ENCODE assay signal across 24 mouse cellular contexts in genomic region chr10:86011781-86012180, GRCm38 (mm10). TPM values are rescaled to one million over a fixed set of nuclear protein-coding genes. Genes with fewer than 3 reads are reported as not detected.
"Had no signal": no experiment of that assay in that cellular context is flagged by ENCODE, and none has a peak within 500 bp of the region (broad histone marks: within the 10 kb centered on the region; RNA-seq: fewer than 3 reads in every experiment).

Gene Bpifc (minus strand): TSS chr10:86011895.

- H3K9ac ChIP-seq: limb, embryonic 12.5 days; liver, embryonic 12.5 days; liver, embryonic 15.5 days; lung, embryonic 15.5 days; midbrain, embryonic 12.5 days; neural tube, embryonic 13.5 days had no signal

- ATAC-seq: intestine, postnatal 0 days; liver, embryonic 12.5 days; midbrain, embryonic 16.5 days had no signal

- DNase-seq: kidney, adult 2 months; kidney, postnatal 25 days; layer of hippocampus, postnatal 36 days; liver; lung, adult 18-20 months; lung, postnatal 10 days; lung, postnatal 36 days; right cerebral cortex, postnatal 14 days; right cerebral cortex, postnatal 4 days; thymus, adult 18-20 months; thymus, postnatal 4 days had no signal

- H3K4me2 ChIP-seq: limb, embryonic 12.5 days; liver, embryonic 12.5 days; liver, embryonic 15.5 days; lung, embryonic 15.5 days; midbrain, embryonic 12.5 days; neural tube, embryonic 13.5 days had no signal

- H3K4me3 ChIP-seq: layer of hippocampus, adult 2 months; left cerebral cortex, adult 2 months; limb, embryonic 12.5 days; liver, embryonic 12.5 days; liver, embryonic 15.5 days; lung, embryonic 15.5 days; midbrain, embryonic 12.5 days; myocyte; neural tube, embryonic 13.5 days had no signal

- H3K27me3 ChIP-seq: limb, embryonic 12.5 days; lung, embryonic 15.5 days; midbrain, embryonic 12.5 days; neural tube, embryonic 13.5 days had no signal

- H3K36me3 ChIP-seq: limb, embryonic 12.5 days; liver, embryonic 12.5 days; liver, embryonic 15.5 days; lung, embryonic 15.5 days; midbrain, embryonic 12.5 days; neural tube, embryonic 13.5 days had no signal

- H3K27ac ChIP-seq: kidney, postnatal 0 days; layer of hippocampus, adult 2 months; left cerebral cortex, adult 2 months; limb, embryonic 12.5 days; liver, embryonic 12.5 days; liver, embryonic 15.5 days; lung, embryonic 15.5 days; midbrain, embryonic 12.5 days; neural tube, embryonic 13.5 days had no signal

- H3K9me3 ChIP-seq: limb, embryonic 12.5 days; liver, embryonic 12.5 days; liver, embryonic 15.5 days; lung, embryonic 15.5 days; midbrain, embryonic 12.5 days; neural tube, embryonic 13.5 days had no signal

- H3K4me1 ChIP-seq: limb, embryonic 12.5 days; liver, embryonic 12.5 days; liver, embryonic 15.5 days; lung, embryonic 15.5 days; midbrain, embryonic 12.5 days; neural tube, embryonic 13.5 days had no signal

RNA-seq across cellular contexts. Expression of gene Bpifc, which starts in this region (rescaled TPM):
- polyA plus RNA-seq: intestine, postnatal 0 days; large intestine, adult 2 months; liver, embryonic 12.5 days; midbrain, embryonic 12.5 days; midbrain, embryonic 16.5 days; myocyte; neural tube, embryonic 13.5 days had no signal
